Mouse (Mus musculus): ENCODE measurements at regions not wholly inside any gene's neighbourhood (a gene's known extent, or its start where the extent isn't known, plus 50 kb on each side); places are given as distances from the start of the nearest gene placed in this dataset.

DNA sequence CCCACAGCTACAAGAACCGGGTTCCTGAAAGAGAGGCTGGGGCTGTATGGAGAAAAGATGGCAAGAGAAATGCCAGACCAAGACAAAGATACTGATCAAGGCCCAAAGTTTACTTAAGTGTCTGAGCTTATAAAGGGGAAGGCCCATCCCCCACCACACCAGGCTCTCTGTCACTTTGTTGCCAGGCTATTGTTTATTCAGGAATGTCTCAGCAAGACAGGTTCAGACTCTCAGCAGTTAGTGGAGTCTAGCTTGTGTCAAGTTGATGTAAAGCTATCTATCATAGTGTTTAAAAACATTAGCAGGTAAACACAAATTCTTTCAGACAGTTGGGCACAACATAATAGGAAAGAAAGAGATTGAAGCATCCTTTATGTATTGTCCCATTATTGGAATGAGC is 244.4 kb upstream of the Crygf start:
- TF ChIP-seq CTCF (conservative IDR thresholded peaks at IDR 0.05; ENCODE audit: insufficient read depth, insufficient read length, low read depth, low read length): no peak
- TF ChIP-seq POLR2A (IDR thresholded peaks at IDR 0.05; ENCODE audit: low read depth, low read length): no peak

Measured in kidney, adult 2 months (tissue).